Mouse (Mus musculus): ENCODE measurements around the gene Itgb7.

The Itgb7 gene

GRCm38 (mm10) chr15:102231748-102232147 is at the start of gene Itgb7:
TSS of gene Itgb7 (minus strand) at chr15:102231944.
- DNase-seq (ENCODE audit: low spot score): no peak

- DNase-seq (ENCODE audit: low spot score): no peak
These were observed 48.9 kb upstream of the Itgb7 start for GRCm38 (mm10) chr15:102280623-102281022.

GRCm38 (mm10) chr15:102279783-102280520 is 48.2 kb upstream of the Itgb7 start:
- no peak for DNase-seq (ENCODE audit: low spot score)

- DNase-seq (ENCODE audit: low spot score): peak; percentile 78
These were observed 47.5 kb upstream of the Itgb7 start, which contains the start of gene Mfsd5 for GRCm38 (mm10) chr15:102279092-102279782. TSS of gene Mfsd5 (plus strand) at chr15:102279454.

- DNase-seq (ENCODE audit: low spot score): no peak
These were observed 47.0 kb upstream of the Itgb7 start for GRCm38 (mm10) chr15:102278726-102279091.

GRCm38 (mm10) chr15:102273982-102274716 is 42.4 kb upstream of the Itgb7 start:
- no peak for DNase-seq (ENCODE audit: low spot score)

- DNase-seq (ENCODE audit: low spot score): no peak
These were observed 39.7 kb upstream of the Itgb7 start for GRCm38 (mm10) chr15:102271441-102271840.

GRCm38 (mm10) chr15:102270274-102270960 is 38.7 kb upstream of the Itgb7 start, which contains the start of gene Gm9918:
TSS of gene Gm9918 (plus strand) at chr15:102270563.
- DNase-seq (ENCODE audit: low spot score): no peak

- no peak for DNase-seq (ENCODE audit: low spot score)
These were observed 33.8 kb upstream of the Itgb7 start for GRCm38 (mm10) chr15:102265548-102265947.

- no peak for DNase-seq (ENCODE audit: low spot score)
These were observed 31.3 kb upstream of the Itgb7 start for GRCm38 (mm10) chr15:102263037-102263436.

GRCm38 (mm10) chr15:102262582-102262981 is 30.8 kb upstream of the Itgb7 start:
- DNase-seq (ENCODE audit: low spot score): no peak

GRCm38 (mm10) chr15:102258581-102259253 is 27.0 kb upstream of the Itgb7 start:
- no peak for DNase-seq (ENCODE audit: low spot score)

- DNase-seq (ENCODE audit: low spot score): no peak
These were observed 26.3 kb upstream of the Itgb7 start for GRCm38 (mm10) chr15:102258076-102258470.

GRCm38 (mm10) chr15:102257202-102258075 is 25.7 kb upstream of the Itgb7 start, which contains the start of gene Rarg:
TSS of gene Rarg (minus strand) at chr15:102257517.
- no peak for DNase-seq (ENCODE audit: low spot score)

GRCm38 (mm10) chr15:102256431-102257201 is 24.9 kb upstream of the Itgb7 start:
- DNase-seq (ENCODE audit: low spot score): no peak

GRCm38 (mm10) chr15:102255547-102256255 is 24.0 kb upstream of the Itgb7 start:
- DNase-seq (ENCODE audit: low spot score): no peak

GRCm38 (mm10) chr15:102250521-102250920 is 18.8 kb upstream of the Itgb7 start:
- no peak for DNase-seq (ENCODE audit: low spot score)

GRCm38 (mm10) chr15:102249967-102250366 is 18.2 kb upstream of the Itgb7 start:
- no peak for DNase-seq (ENCODE audit: low spot score)

- DNase-seq (ENCODE audit: low spot score): no peak
These were observed 17.5 kb upstream of the Itgb7 start for GRCm38 (mm10) chr15:102249251-102249691.
